Mouse (Mus musculus) midbrain, embryonic 11.5 days (tissue): ENCODE data around the gene Prickle3. TPM values are rescaled to one million over a fixed set of nuclear protein-coding genes. Genes with fewer than 3 reads are reported as not detected.
"Not testable (repeated sequence)": the region's sequence is repeated elsewhere in the genome, so short reads cannot be mapped to it uniquely, and the experiment has no call there.

Experiments
- ATAC-seq: fragments of 200-750 bp; cut with Nextera tagmentation; 2 replicates; pipeline ENCODE4 v1.8.0; 2017; ENCODE audit warnings: moderate TSS enrichment, moderate library complexity; ENCODE audit not compliant: low FRiP score
- DNase-seq: peaks from one replicate; pipeline ENCODE4 v3.0.0; 2015; ENCODE audit warnings: low spot score; ENCODE audit errors: missing footprints
- H3K27ac ChIP-seq: fragments of 300-500 bp; sonication (generic); 2 replicates; pipeline ENCODE4 v1.5.1; 2014; ENCODE audit warnings: low read depth, low read length
- H3K27me3 ChIP-seq: fragments of 300-500 bp; sonication (generic); 2 replicates; pipeline ENCODE4 v1.6.1; 2014; ENCODE audit warnings: mild to moderate bottlenecking, low read length, moderate library complexity, mixed read lengths; ENCODE audit not compliant: control insufficient read depth, insufficient read depth
- H3K36me3 ChIP-seq: fragments of 300-500 bp; sonication (generic); 2 replicates; pipeline ENCODE4 v1.6.1; 2014; ENCODE audit warnings: mild to moderate bottlenecking, low read length, moderate library complexity, mixed read lengths; ENCODE audit not compliant: control insufficient read depth, insufficient read depth
- H3K4me1 ChIP-seq: fragments of 300-500 bp; sonication (generic); 2 replicates; pipeline ENCODE4 v1.6.1; 2014; ENCODE audit warnings: low read length; ENCODE audit not compliant: control insufficient read depth, insufficient read depth
- H3K4me2 ChIP-seq: fragments of 300-500 bp; sonication (generic); 2 replicates; pipeline ENCODE4 v1.6.1; 2014; ENCODE audit warnings: mild to moderate bottlenecking, moderate library complexity
- H3K4me3 ChIP-seq: fragments of 300-500 bp; sonication (generic); 2 replicates; pipeline ENCODE4 v1.5.1; 2014; ENCODE audit warnings: low read depth, low read length
- H3K9ac ChIP-seq: fragments of 300-500 bp; sonication (generic); 2 replicates; pipeline ENCODE4 v1.6.1; 2014; ENCODE audit warnings: low read length
- H3K9me3 ChIP-seq: fragments of 300-500 bp; sonication (generic); 2 replicates; pipeline ENCODE4 v1.6.1; 2016; ENCODE audit warnings: low read length; ENCODE audit not compliant: control insufficient read depth
- WGBS: fragments of 180-500 bp; shearing (Covaris S2); extraction: QIAGEN DNeasy Blood & Tissue Kit; methylation state at CpG from one replicate; pipeline ENCODE4 v1.1.7; 2014; 5-methylcytosine and 5-hydroxymethylcytosine counted together
- polyA plus RNA-seq: library from polyadenylated mRNA; unstranded; fragments of >200 nt; fragmentation: Nextera tagmentation; extraction: Ambion mirVana; gene quantifications from 2 replicates; pipeline ENCODE4 v1.2.1, GENCODE M21; 2014

The Prickle3 gene
- polyA plus RNA-seq, 1 experiment from 2014 or later, result 2.2 TPM

DNA sequence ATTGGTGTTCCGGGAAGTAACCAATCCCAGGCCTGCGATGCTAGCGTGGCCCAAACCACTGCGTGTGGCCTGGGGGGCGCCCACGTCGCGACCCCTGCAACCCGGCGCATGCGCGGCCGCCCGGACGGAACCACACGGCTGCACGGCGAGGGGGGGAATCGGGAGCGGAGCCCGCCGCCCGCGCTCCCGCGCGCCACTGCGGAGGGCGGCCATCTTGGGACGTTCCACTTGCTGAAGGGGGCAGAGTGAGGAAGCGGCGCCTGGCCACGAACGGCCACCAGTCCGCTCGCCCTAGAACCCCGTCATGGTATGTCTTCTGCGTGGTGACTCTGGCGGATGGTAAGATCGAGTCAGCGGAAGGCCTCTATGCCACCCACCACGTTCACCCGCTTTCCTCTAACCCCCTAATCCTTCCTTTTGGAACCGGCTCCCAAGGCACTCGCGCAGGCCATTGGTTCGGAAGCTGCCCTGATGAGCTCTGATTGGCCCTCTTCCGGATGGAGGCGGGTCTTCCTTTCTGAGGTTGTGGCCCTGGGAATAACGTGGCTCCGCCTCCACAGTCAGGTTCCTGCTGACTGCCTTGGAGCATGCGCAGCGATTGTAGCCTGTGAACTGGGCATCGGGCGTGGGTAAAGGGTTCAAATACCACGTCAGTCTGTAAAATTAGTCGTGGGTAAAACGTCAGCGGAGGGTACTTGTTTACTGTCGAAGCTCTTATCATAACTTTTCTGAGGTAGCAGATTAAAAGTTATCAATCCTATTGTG lies 57.3 kb downstream of the Prickle3 start, which contains the start of gene Wdr45:
Gene Wdr45, plus strand, starts transcription at position 199 of the 765 bp plus-strand sequence.
- H3K4me2 ChIP-seq, result peak within 1 kb of the TSS; percentile 29; the same call in 1 of the 2 replicates
- not testable (repeated sequence) for H3K9me3 ChIP-seq, H3K4me1 ChIP-seq, H3K36me3 ChIP-seq, H3K27ac ChIP-seq, H3K27me3 ChIP-seq
- peak within 1 kb of the TSS; percentile 2; the same call in 1 of the 2 replicates for H3K9ac ChIP-seq
- peak within 1 kb of the TSS; percentile 18 for H3K4me3 ChIP-seq
- ATAC-seq (peak; percentile 96), DNase-seq (peak; percentile 93)
- WGBS, result 15% methylated on average over 23 of the region's 60 CpGs

DNA sequence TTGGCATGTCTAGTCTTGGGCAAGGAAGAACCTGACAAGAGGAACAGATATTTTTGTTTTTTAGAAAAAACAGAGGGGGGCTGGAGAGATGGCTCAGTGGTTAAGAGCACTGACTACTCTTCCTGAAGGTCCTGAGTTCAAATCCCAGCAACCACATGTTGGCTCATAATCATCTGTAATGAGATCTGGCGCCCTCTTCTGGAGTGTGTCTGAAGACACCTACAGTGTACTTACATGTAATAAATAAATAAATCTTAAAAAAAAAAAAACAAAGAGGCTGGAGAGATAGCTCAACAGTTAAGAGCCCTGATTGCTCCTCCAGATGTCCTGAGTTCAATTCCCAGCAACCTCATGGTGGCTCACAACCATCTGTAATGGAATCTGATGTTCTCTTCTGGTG lies 59.0 kb downstream of the Prickle3 start:
- not testable (repeated sequence) for H3K4me3 ChIP-seq, H3K4me2 ChIP-seq, H3K9ac ChIP-seq, H3K9me3 ChIP-seq, DNase-seq, H3K27me3 ChIP-seq, ATAC-seq, H3K4me1 ChIP-seq, H3K36me3 ChIP-seq, H3K27ac ChIP-seq
- WGBS, result 29% methylated on average over 1 of the region's 1 CpGs

Other genes with a start within 250 kb of the Prickle3 start
- gene Foxp3, start 83.6 kb upstream of the Prickle3 start, polyA plus RNA-seq, result 0.04 and 0.30 TPM in 2 replicates
- gene Ppp1r3f, start 83.0 kb upstream of the Prickle3 start, polyA plus RNA-seq, result 1.8 and 2.0 TPM in 2 replicates
- gene Ccdc22, start 51.7 kb upstream of the Prickle3 start, polyA plus RNA-seq, result 22.8 and 27.2 TPM in 2 replicates
- gene Cacna1f, start 50.2 kb upstream of the Prickle3 start, polyA plus RNA-seq, result 0.06 TPM in 1 of 2 replicates, not detected in the other
- 10.3 and 10.9 TPM in 2 replicates for gene Syp, start 18.8 kb upstream of the Prickle3 start, polyA plus RNA-seq
- gene Plp2, start 14.1 kb downstream of the Prickle3 start, polyA plus RNA-seq, result 36.3 and 36.9 TPM in 2 replicates
- not detected in 2 replicates for gene Magix, start 24.0 kb downstream of the Prickle3 start, polyA plus RNA-seq
- gene Gpkow, start 39.9 kb downstream of the Prickle3 start, polyA plus RNA-seq, result 42.8 and 44.4 TPM in 2 replicates
- 12.8 and 14.1 TPM in 2 replicates for gene Wdr45, start 57.1 kb downstream of the Prickle3 start, polyA plus RNA-seq
- 0.22 TPM in 1 of 2 replicates, not detected in the other for gene Gm45208, start 65.0 kb downstream of the Prickle3 start, polyA plus RNA-seq
- 97.5 and 106 TPM in 2 replicates for gene Praf2, start 71.2 kb downstream of the Prickle3 start, polyA plus RNA-seq
- gene Ccdc120, start 93.6 kb downstream of the Prickle3 start, polyA plus RNA-seq, result 15.8 and 24.1 TPM in 2 replicates
- gene Tfe3, start 105.3 kb downstream of the Prickle3 start, polyA plus RNA-seq, result 19.4 and 20.6 TPM in 2 replicates
- gene Gripap1, start 132.5 kb downstream of the Prickle3 start, polyA plus RNA-seq, result 51.7 and 52.0 TPM in 2 replicates
- gene Kcnd1, start 165.0 kb downstream of the Prickle3 start, polyA plus RNA-seq, result 0.86 and 1.1 TPM in 2 replicates
- 33.9 and 34.8 TPM in 2 replicates for gene Otud5, start 184.1 kb downstream of the Prickle3 start, polyA plus RNA-seq
- 13.2 and 13.3 TPM in 2 replicates for gene Pim2, start 221.0 kb downstream of the Prickle3 start, polyA plus RNA-seq
- 10.1 and 11.2 TPM in 2 replicates for gene Slc35a2, start 226.8 kb downstream of the Prickle3 start, polyA plus RNA-seq
- gene Pqbp1, start 242.0 kb downstream of the Prickle3 start, polyA plus RNA-seq, result 143 and 160 TPM in 2 replicates
- 163 and 179 TPM in 2 replicates for gene Timm17b, start 242.1 kb downstream of the Prickle3 start, polyA plus RNA-seq